Mouse (Mus musculus): ENCODE measurements around the gene H2afy2. TPM values are rescaled to one million over a fixed set of nuclear protein-coding genes. Genes with fewer than 3 reads are reported as not detected.

Gene H2afy2
- total RNA-seq, 1 experiment from 2014 or later: not detected

- no peak for ATAC-seq (replicated peaks; ENCODE audit: insufficient number of reproducible peaks, low FRiP score, low TSS enrichment, poor library complexity, severe bottlenecking)
Observed at GRCm38 (mm10) chr10:61696560-61696823, 87.5 kb downstream of the H2afy2 start.

- no peak for ATAC-seq (replicated peaks; ENCODE audit: insufficient number of reproducible peaks, low FRiP score, low TSS enrichment, poor library complexity, severe bottlenecking)
Observed at GRCm38 (mm10) chr10:61695703-61696559, 88.0 kb downstream of the H2afy2 start.

- ATAC-seq (replicated peaks; ENCODE audit: insufficient number of reproducible peaks, low FRiP score, low TSS enrichment, poor library complexity, severe bottlenecking): peak; percentile 95
Observed at GRCm38 (mm10) chr10:61694870-61695670, 88.9 kb downstream of the H2afy2 start, which contains the start of gene Tysnd1. TSS of gene Tysnd1 (plus strand) at chr10:61695514.

- ATAC-seq (replicated peaks; ENCODE audit: insufficient number of reproducible peaks, low FRiP score, low TSS enrichment, poor library complexity, severe bottlenecking): no peak
Observed at GRCm38 (mm10) chr10:61693563-61693962, 90.4 kb downstream of the H2afy2 start.

- ATAC-seq (replicated peaks; ENCODE audit: insufficient number of reproducible peaks, low FRiP score, low TSS enrichment, poor library complexity, severe bottlenecking): no peak
Observed at GRCm38 (mm10) chr10:61689405-61689804, 94.5 kb downstream of the H2afy2 start.

Other genes starting within 250 kb of the H2afy2 start
- gene Npffr1, start 188.7 kb downstream of the H2afy2 start, total RNA-seq (2017): not detected in 3 replicates
- gene Ppa1, start 135.6 kb downstream of the H2afy2 start, total RNA-seq (2017): 13.3 to 20.4 TPM (median 17.9 TPM) in 3 replicates
- gene Sar1a, start 103.8 kb downstream of the H2afy2 start, total RNA-seq (2017): 189 to 231 TPM (median 229 TPM) in 3 replicates
- 6.6 to 14.0 TPM (median 9.7 TPM) in 3 replicates for gene Tysnd1, start 88.6 kb downstream of the H2afy2 start, total RNA-seq (2017)
- 8.5 to 18.3 TPM (median 17.4 TPM) in 3 replicates for gene Aifm2, start 68.9 kb downstream of the H2afy2 start, total RNA-seq (2017)
- gene Col13a1, start 195.0 kb upstream of the H2afy2 start, total RNA-seq (2017): not detected in 3 replicates